Mouse (Mus musculus): Measurements from ENCODE around the gene Olfr635. TPM values are rescaled to one million over a fixed set of nuclear protein-coding genes. Genes with fewer than 3 reads are reported as not detected.

The Olfr635 gene
- polyA plus RNA-seq, 1 experiment from 2014 or later = not detected

DNA sequence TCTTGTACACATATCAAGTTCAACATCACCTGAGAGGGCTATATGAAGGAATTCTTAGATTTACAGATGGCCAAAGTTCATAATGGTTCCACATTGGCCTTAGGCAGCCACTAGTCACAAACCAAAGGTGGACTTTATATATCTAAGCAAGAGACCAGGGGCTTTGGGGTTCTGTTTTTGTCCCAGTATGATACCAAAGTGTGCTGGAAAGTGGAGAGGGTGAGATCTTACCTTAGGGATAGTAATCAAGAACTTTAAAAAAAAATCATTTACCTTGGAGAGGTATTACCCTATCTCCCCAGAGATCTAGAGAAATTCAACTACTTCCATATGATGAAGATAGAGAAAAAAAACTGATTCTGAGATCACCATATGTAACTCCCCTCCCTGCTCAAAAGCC, 46.3 kb downstream of the Olfr635 start, which contains the start of gene Olfr639:
Gene Olfr639, minus strand, starts transcription at position 101 of the 400 bp plus-strand sequence.
- no peak for ATAC-seq (ENCODE audit: low read depth)
- Histone ChIP-seq H3K36me3 (ENCODE audit: control insufficient read depth, insufficient read depth) (no peaks in the 10 kb centered on the region), H3K27me3 (ENCODE audit: control insufficient read depth, insufficient read depth, low read depth, low read length) (no peaks in the 10 kb centered on the region), H3K9ac (ENCODE audit: low read depth, low read length) (no peak within 1 kb of the TSS), H3K4me2 (ENCODE audit: low read depth, low read length) (no peak within 1 kb of the TSS), H3K9me3 (replicated peaks; ENCODE audit: control insufficient read depth, low read length) (no peaks in the 10 kb centered on the region), H3K27ac (ENCODE audit: low read length) (no peak within 1 kb of the TSS), H3K4me3 (ENCODE audit: low read depth, low read length) (no peak within 1 kb of the TSS), H3K4me1 (ENCODE audit: control insufficient read depth, low read depth, low read length) (no peaks in the 10 kb centered on the region)

- H3K4me1 ChIP-seq (ENCODE audit: control insufficient read depth, low read depth, low read length) = no peaks in the 10 kb centered on the region
- no peaks in the 10 kb centered on the region for H3K36me3 ChIP-seq (ENCODE audit: control insufficient read depth, insufficient read depth)
- no peaks in the 10 kb centered on the region for H3K27me3 ChIP-seq (ENCODE audit: control insufficient read depth, insufficient read depth, low read depth, low read length)
- H3K4me3 ChIP-seq (ENCODE audit: low read depth, low read length) = no peak overlapping the region
- no peak for ATAC-seq (ENCODE audit: low read depth)
- H3K4me2 ChIP-seq (ENCODE audit: low read depth, low read length) = no peak overlapping the region
- H3K9me3 ChIP-seq (replicated peaks; ENCODE audit: control insufficient read depth, low read length) = no peaks in the 10 kb centered on the region
- 75% methylated on average over 1 of the region's 1 CpGs for WGBS (ENCODE audit: insufficient replicate concordance)
- H3K27ac ChIP-seq (ENCODE audit: low read length) = no peak overlapping the region
- no peak overlapping the region for H3K9ac ChIP-seq (ENCODE audit: low read depth, low read length)
Measured at GRCm38 (mm10) chr7:104018953-104019352, 48.0 kb downstream of the Olfr635 start.

DNA sequence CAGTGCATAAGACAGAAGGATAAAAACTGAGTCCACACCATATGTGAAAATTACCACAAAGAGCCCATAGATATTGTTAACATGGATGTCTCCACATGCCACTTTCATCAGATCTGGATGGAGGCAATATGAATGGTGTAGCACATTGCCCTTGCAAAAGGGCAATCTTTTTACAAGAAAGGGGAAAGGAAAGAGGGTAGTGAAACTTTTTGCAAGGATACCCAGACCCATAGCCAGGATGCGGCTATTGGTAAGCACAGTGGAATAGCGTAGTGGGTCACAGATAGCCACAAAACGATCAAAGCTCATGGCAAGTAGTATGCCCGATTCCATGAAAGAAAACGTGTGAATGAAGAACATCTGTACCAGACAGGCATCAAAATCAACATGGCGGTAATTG, 50.7 kb downstream of the Olfr635 start:
- Histone ChIP-seq H3K4me3 (ENCODE audit: low read depth, low read length) (no peak overlapping the region), H3K27me3 (ENCODE audit: control insufficient read depth, insufficient read depth, low read depth, low read length) (no peaks in the 10 kb centered on the region), H3K9me3 (replicated peaks; ENCODE audit: control insufficient read depth, low read length) (no peaks in the 10 kb centered on the region), H3K9ac (ENCODE audit: low read depth, low read length) (no peak overlapping the region), H3K27ac (ENCODE audit: low read length) (no peak overlapping the region), H3K4me2 (ENCODE audit: low read depth, low read length) (no peak overlapping the region), H3K36me3 (ENCODE audit: control insufficient read depth, insufficient read depth) (no peaks in the 10 kb centered on the region), H3K4me1 (ENCODE audit: control insufficient read depth, low read depth, low read length) (no peaks in the 10 kb centered on the region)
- no peak for ATAC-seq (ENCODE audit: low read depth)
- WGBS (ENCODE audit: insufficient replicate concordance) = 68% methylated on average over 6 of the region's 6 CpGs

DNA sequence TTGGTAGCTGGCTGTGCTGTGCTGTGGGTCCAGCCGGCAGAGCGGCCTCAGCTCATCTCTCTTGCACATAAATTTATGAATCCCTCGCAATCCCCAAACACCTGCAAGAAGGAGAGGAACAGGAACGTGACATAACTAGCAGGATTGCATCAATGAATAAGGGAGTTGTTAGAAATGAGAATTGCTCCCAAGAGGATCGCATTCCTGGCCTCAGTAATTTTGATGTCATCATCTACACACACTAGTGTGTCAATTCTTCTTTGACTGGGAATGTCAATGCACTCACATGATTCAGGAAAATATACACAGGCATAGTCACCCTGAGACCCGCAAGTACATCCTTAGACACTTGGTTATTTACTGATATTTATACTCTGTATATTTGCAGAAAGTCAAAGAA, 54.5 kb downstream of the Olfr635 start, which contains the start of gene Olfr640:
Gene Olfr640, minus strand, starts transcription at position 101 of the 400 bp plus-strand sequence.
- Histone ChIP-seq H3K27me3 (ENCODE audit: control insufficient read depth, insufficient read depth, low read depth, low read length) (no peaks in the 10 kb centered on the region), H3K27ac (ENCODE audit: low read length) (no peak within 1 kb of the TSS), H3K9ac (ENCODE audit: low read depth, low read length) (no peak within 1 kb of the TSS), H3K9me3 (replicated peaks; ENCODE audit: control insufficient read depth, low read length) (no peaks in the 10 kb centered on the region), H3K4me3 (ENCODE audit: low read depth, low read length) (no peak within 1 kb of the TSS), H3K4me2 (ENCODE audit: low read depth, low read length) (no peak within 1 kb of the TSS), H3K4me1 (ENCODE audit: control insufficient read depth, low read depth, low read length) (no peaks in the 10 kb centered on the region), H3K36me3 (ENCODE audit: control insufficient read depth, insufficient read depth) (no peaks in the 10 kb centered on the region)
- ATAC-seq (ENCODE audit: low read depth) = no peak
- WGBS (ENCODE audit: insufficient replicate concordance) = 57% methylated on average over 6 of the region's 6 CpGs

DNA sequence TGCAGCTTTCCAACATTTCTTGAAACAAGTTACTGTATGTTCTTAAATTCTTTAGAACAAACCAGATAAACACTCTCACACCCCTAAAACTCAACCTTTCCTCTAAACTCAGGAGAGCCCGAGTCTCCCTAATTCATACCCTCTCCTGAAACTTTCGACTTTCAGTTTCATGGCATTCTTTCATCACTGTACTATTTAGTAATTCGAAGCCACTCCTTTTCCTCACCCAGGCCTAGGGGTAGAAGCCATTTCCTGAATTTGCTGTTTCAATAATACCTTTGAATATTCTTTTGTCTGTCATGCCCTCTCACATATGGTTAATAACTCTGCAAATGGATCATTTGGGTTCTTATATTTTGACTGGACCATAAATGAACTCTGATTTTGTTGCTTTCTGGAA, 56.0 kb downstream of the Olfr635 start:
- WGBS (ENCODE audit: insufficient replicate concordance) = 58% methylated on average over 3 of the region's 3 CpGs
- Histone ChIP-seq H3K27me3 (ENCODE audit: control insufficient read depth, insufficient read depth, low read depth, low read length) (no peaks in the 10 kb centered on the region), H3K4me1 (ENCODE audit: control insufficient read depth, low read depth, low read length) (no peaks in the 10 kb centered on the region), H3K27ac (ENCODE audit: low read length) (no peak overlapping the region), H3K9ac (ENCODE audit: low read depth, low read length) (no peak overlapping the region), H3K4me2 (ENCODE audit: low read depth, low read length) (no peak overlapping the region), H3K36me3 (ENCODE audit: control insufficient read depth, insufficient read depth) (no peaks in the 10 kb centered on the region), H3K9me3 (replicated peaks; ENCODE audit: control insufficient read depth, low read length) (no peaks in the 10 kb centered on the region), H3K4me3 (ENCODE audit: low read depth, low read length) (no peak overlapping the region)
- ATAC-seq (ENCODE audit: low read depth) = no peak

DNA sequence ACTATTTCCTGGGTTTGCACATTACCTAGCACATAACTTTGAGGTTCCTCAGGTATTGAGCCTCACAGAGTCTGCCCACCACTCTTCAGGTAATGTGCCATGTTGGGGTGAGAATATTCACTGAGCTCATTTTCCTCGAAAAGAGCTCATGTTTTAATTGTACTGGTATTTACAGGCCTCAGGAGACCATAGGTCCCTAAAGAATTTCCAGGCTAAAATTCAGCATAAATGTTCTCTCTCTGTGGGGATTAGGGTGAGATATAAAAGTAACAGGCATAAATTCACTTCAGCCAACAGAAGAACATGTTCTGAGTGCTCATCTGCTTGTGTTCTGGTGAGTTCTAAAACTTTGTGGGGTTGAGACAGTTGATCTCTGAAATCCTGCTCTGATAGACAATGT, 64.2 kb downstream of the Olfr635 start, which contains the start of gene Olfr641:
Gene Olfr641, plus strand, starts transcription at position 301 of the 400 bp plus-strand sequence.
- ATAC-seq (ENCODE audit: low read depth) = no peak
- Histone ChIP-seq H3K4me1 (ENCODE audit: control insufficient read depth, low read depth, low read length) (no peaks in the 10 kb centered on the region), H3K4me3 (ENCODE audit: low read depth, low read length) (no peak within 1 kb of the TSS), H3K27ac (ENCODE audit: low read length) (no peak within 1 kb of the TSS), H3K4me2 (ENCODE audit: low read depth, low read length) (no peak within 1 kb of the TSS), H3K36me3 (ENCODE audit: control insufficient read depth, insufficient read depth) (no peaks in the 10 kb centered on the region), H3K9me3 (replicated peaks; ENCODE audit: control insufficient read depth, low read length) (no peaks in the 10 kb centered on the region), H3K27me3 (ENCODE audit: control insufficient read depth, insufficient read depth, low read depth, low read length) (no peaks in the 10 kb centered on the region), H3K9ac (ENCODE audit: low read depth, low read length) (no peak within 1 kb of the TSS)
- WGBS (ENCODE audit: insufficient replicate concordance) = 52% methylated on average over 1 of the region's 1 CpGs

Other genes with a start within 250 kb of the Olfr635 start
- not detected in 2 replicates for gene Olfr628, start 240.8 kb upstream of the Olfr635 start, polyA plus RNA-seq (2015; fragmentation: Nextera tagmentation; extraction: Ambion mirVana)
- gene Olfr629, start 226.2 kb upstream of the Olfr635 start, polyA plus RNA-seq (2015; fragmentation: Nextera tagmentation; extraction: Ambion mirVana) = 0.07 TPM in 1 of 2 replicates, not detected in the other
- not detected in 2 replicates for gene Olfr630, start 213.8 kb upstream of the Olfr635 start, polyA plus RNA-seq (2015; fragmentation: Nextera tagmentation; extraction: Ambion mirVana)
- not detected in 2 replicates for gene Olfr69, start 199.6 kb upstream of the Olfr635 start, polyA plus RNA-seq (2015; fragmentation: Nextera tagmentation; extraction: Ambion mirVana)
- gene Olfr68, start 191.5 kb upstream of the Olfr635 start, polyA plus RNA-seq (2015; fragmentation: Nextera tagmentation; extraction: Ambion mirVana) = not detected in 2 replicates
- not detected in 2 replicates for gene Olfr67, start 179.3 kb upstream of the Olfr635 start, polyA plus RNA-seq (2015; fragmentation: Nextera tagmentation; extraction: Ambion mirVana)
- 43,947 and 47,652 TPM in 2 replicates for gene Hbb-bt, start 157.2 kb upstream of the Olfr635 start, polyA plus RNA-seq (2015; fragmentation: Nextera tagmentation; extraction: Ambion mirVana)
- gene Hbb-bs, start 143.1 kb upstream of the Olfr635 start, polyA plus RNA-seq (2015; fragmentation: Nextera tagmentation; extraction: Ambion mirVana) = 113,562 and 115,549 TPM in 2 replicates
- 0.22 TPM in 1 of 2 replicates, not detected in the other for gene Hbb-bh2, start 130.6 kb upstream of the Olfr635 start, polyA plus RNA-seq (2015; fragmentation: Nextera tagmentation; extraction: Ambion mirVana)
- 24.9 and 31.8 TPM in 2 replicates for gene Hbb-bh1, start 128.0 kb upstream of the Olfr635 start, polyA plus RNA-seq (2015; fragmentation: Nextera tagmentation; extraction: Ambion mirVana)
- 114 and 115 TPM in 2 replicates for gene Hbb-y, start 117.9 kb upstream of the Olfr635 start, polyA plus RNA-seq (2015; fragmentation: Nextera tagmentation; extraction: Ambion mirVana)
- gene Olfr66, start 84.9 kb upstream of the Olfr635 start, polyA plus RNA-seq (2015; fragmentation: Nextera tagmentation; extraction: Ambion mirVana) = not detected in 2 replicates
- gene Olfr64, start 76.7 kb upstream of the Olfr635 start, polyA plus RNA-seq (2015; fragmentation: Nextera tagmentation; extraction: Ambion mirVana) = not detected in 2 replicates
- gene Olfr65, start 67.7 kb upstream of the Olfr635 start, polyA plus RNA-seq (2015; fragmentation: Nextera tagmentation; extraction: Ambion mirVana) = not detected in 2 replicates
- 0.13 TPM in 1 of 2 replicates, not detected in the other for gene Olfr631, start 42.3 kb upstream of the Olfr635 start, polyA plus RNA-seq (2015; fragmentation: Nextera tagmentation; extraction: Ambion mirVana)
- gene Olfr632, start 36.8 kb upstream of the Olfr635 start, polyA plus RNA-seq (2015; fragmentation: Nextera tagmentation; extraction: Ambion mirVana) = 0.18 and 0.29 TPM in 2 replicates
- not detected in 2 replicates for gene Olfr633, start 26.7 kb upstream of the Olfr635 start, polyA plus RNA-seq (2015; fragmentation: Nextera tagmentation; extraction: Ambion mirVana)
- not detected in 2 replicates for gene Olfr638, start 27.6 kb downstream of the Olfr635 start, polyA plus RNA-seq (2015; fragmentation: Nextera tagmentation; extraction: Ambion mirVana)
- not detected in 2 replicates for gene Olfr639, start 46.2 kb downstream of the Olfr635 start, polyA plus RNA-seq (2015; fragmentation: Nextera tagmentation; extraction: Ambion mirVana)
- gene Olfr640, start 54.4 kb downstream of the Olfr635 start, polyA plus RNA-seq (2015; fragmentation: Nextera tagmentation; extraction: Ambion mirVana) = not detected in 2 replicates
- gene Olfr641, start 64.3 kb downstream of the Olfr635 start, polyA plus RNA-seq (2015; fragmentation: Nextera tagmentation; extraction: Ambion mirVana) = not detected in 2 replicates
- not detected in 2 replicates for gene Olfr642, start 81.5 kb downstream of the Olfr635 start, polyA plus RNA-seq (2015; fragmentation: Nextera tagmentation; extraction: Ambion mirVana)
- not detected in 2 replicates for gene 4930516K23Rik, start 90.3 kb downstream of the Olfr635 start, polyA plus RNA-seq (2015; fragmentation: Nextera tagmentation; extraction: Ambion mirVana)
- gene Olfr644, start 100.7 kb downstream of the Olfr635 start, polyA plus RNA-seq (2015; fragmentation: Nextera tagmentation; extraction: Ambion mirVana) = not detected in 2 replicates
- gene Olfr645, start 114.3 kb downstream of the Olfr635 start, polyA plus RNA-seq (2015; fragmentation: Nextera tagmentation; extraction: Ambion mirVana) = not detected in 2 replicates
- gene Olfr646, start 133.7 kb downstream of the Olfr635 start, polyA plus RNA-seq (2015; fragmentation: Nextera tagmentation; extraction: Ambion mirVana) = not detected in 2 replicates
- not detected in 2 replicates for gene Ubqln5, start 158.7 kb downstream of the Olfr635 start, polyA plus RNA-seq (2015; fragmentation: Nextera tagmentation; extraction: Ambion mirVana)
- gene Olfr643, start 166.3 kb downstream of the Olfr635 start, polyA plus RNA-seq (2015; fragmentation: Nextera tagmentation; extraction: Ambion mirVana) = not detected in 2 replicates
- gene Ubqln3, start 172.1 kb downstream of the Olfr635 start, polyA plus RNA-seq (2015; fragmentation: Nextera tagmentation; extraction: Ambion mirVana) = not detected in 2 replicates
- gene Ubqlnl, start 179.4 kb downstream of the Olfr635 start, polyA plus RNA-seq (2015; fragmentation: Nextera tagmentation; extraction: Ambion mirVana) = not detected in 2 replicates
- gene Olfm5, start 193.7 kb downstream of the Olfr635 start, polyA plus RNA-seq (2015; fragmentation: Nextera tagmentation; extraction: Ambion mirVana) = not detected in 2 replicates
- gene Olfr648, start 212.2 kb downstream of the Olfr635 start, polyA plus RNA-seq (2015; fragmentation: Nextera tagmentation; extraction: Ambion mirVana) = 0.04 and 0.05 TPM in 2 replicates
- gene Olfr649, start 224.8 kb downstream of the Olfr635 start, polyA plus RNA-seq (2015; fragmentation: Nextera tagmentation; extraction: Ambion mirVana) = not detected in 2 replicates
- 0.22 and 0.37 TPM in 2 replicates for gene Trim6, start 247.6 kb downstream of the Olfr635 start, polyA plus RNA-seq (2015; fragmentation: Nextera tagmentation; extraction: Ambion mirVana)